Mouse (Mus musculus) heart, postnatal 4 days (tissue): Measurements from ENCODE around the gene Tmem191c. TPM values are rescaled to one million over a fixed set of nuclear protein-coding genes. Genes with fewer than 3 reads are reported as not detected.

Experiments
- DNase-seq: peaks from one replicate; pipeline ENCODE4 v3.0.0; 2021
- total RNA-seq, 2 experiments: library from RNA; stranded (reverse); gene quantifications; 2 replicates each; pipeline ENCODE4 v1.2.3; 2021

The Tmem191c gene
- total RNA-seq, 2 experiments from 2014 or later, result 6.3 to 7.9 TPM

GRCm38 (mm10) chr16:17331855-17332254 lies 56.0 kb downstream of the Tmem191c start:
- DNase-seq, result no peak

Other genes with a start within 250 kb of the Tmem191c start
- gene Ypel1, start 206.4 kb upstream of the Tmem191c start, total RNA-seq, result 1 to 10 TPM; 6.3 to 6.9 TPM
- gene Ppil2, start 164.8 kb upstream of the Tmem191c start, total RNA-seq, result 10 to 100 TPM; 49.0 to 52.5 TPM
- gene 2610318N02Rik, start 150.9 kb upstream of the Tmem191c start, total RNA-seq, result 1 to 10 TPM; 4.1 to 4.3 TPM
- gene Sdf2l1, start 143.7 kb upstream of the Tmem191c start, total RNA-seq, result 10 to 100 TPM in 1 of 2 experiments, 1 to 10 TPM in 1; 8.2 to 10.5 TPM
- gene Ydjc, start 131.5 kb upstream of the Tmem191c start, total RNA-seq, result 1 to 10 TPM; 1.9 to 2.9 TPM
- under 1 TPM; 0.26 to 0.32 TPM for gene Ccdc116, start 128.8 kb upstream of the Tmem191c start, total RNA-seq
- gene Ube2l3, start 73.4 kb upstream of the Tmem191c start, total RNA-seq, result 100 to 1,000 TPM; 154 to 157 TPM
- under 1 TPM; 0.43 TPM for gene Rimbp3, start 67.5 kb upstream of the Tmem191c start, total RNA-seq
- 1 to 10 TPM; 7.0 to 7.1 TPM for gene Hic2, start 42.5 kb upstream of the Tmem191c start, total RNA-seq
- 1 to 10 TPM; 3.3 to 3.7 TPM for gene Serpind1, start 55.3 kb downstream of the Tmem191c start, total RNA-seq
- gene Snap29, start 129.9 kb downstream of the Tmem191c start, total RNA-seq, result 10 to 100 TPM; 15.7 to 16.3 TPM
- gene Pi4ka, start 130.2 kb downstream of the Tmem191c start, total RNA-seq, result 10 to 100 TPM; 55.8 to 56.5 TPM
- gene Crkl, start 175.9 kb downstream of the Tmem191c start, total RNA-seq, result 10 to 100 TPM; 31.6 to 34.4 TPM
- gene Aifm3, start 213.5 kb downstream of the Tmem191c start, total RNA-seq, result under 1 TPM; 0.21 to 0.70 TPM
- gene Lztr1, start 232.6 kb downstream of the Tmem191c start, total RNA-seq, result 10 to 100 TPM; 35.6 to 47.5 TPM